Comparison of ENCODE assay signal across 14 mouse cellular contexts in genomic region chrX:11141294-11141693, GRCm38 (mm10).
A peak's percentile ranks its signal among the peaks of the same experiment; 100 is the strongest.
DNase-seq lines count a peak whose midpoint lies in the region; ATAC-seq and TF ChIP-seq lines count a peak whose summit lies in the region.
"Had no signal": no experiment of that assay in that cellular context is flagged by ENCODE, and none has a peak within 500 bp of the region (broad histone marks: within the 10 kb centered on the region; RNA-seq: fewer than 3 reads in every experiment).

No protein-coding gene starts in this region.

- peaks cover 3% of the 10 kb centered on the region for H3K27me3 ChIP-seq in Patski
- H3K27me3 ChIP-seq in hindbrain, embryonic 13.5 days: no peaks in the 10 kb centered on the region
- H3K27me3 ChIP-seq: limb, embryonic 15.5 days had no signal

- TF ChIP-seq CTCF in left cerebral cortex, adult 2 months (IDR thresholded peaks at IDR 0.05): peak; percentile 36
- peak; percentile 60 for TF ChIP-seq CTCF in Patski (IDR thresholded peaks at IDR 0.05)

- ATAC-seq in Patski: no peak
- ATAC-seq in hindbrain, embryonic 13.5 days (ENCODE audit: low FRiP score): no peak
- ATAC-seq: hindbrain, postnatal 0 days had no signal

- DNase-seq in left cerebral cortex, adult 2 months (ENCODE audit: extremely low spot score in 1 of 2, low spot score in 2 of 2): no peak
- no peak for DNase-seq in left cerebral cortex, postnatal 4 days
- DNase-seq in thymus, postnatal 25 days: peak; percentile 11
- DNase-seq in thymus, postnatal 10 days (ENCODE audit: low spot score in 2 of 2): no peak
- no peak for DNase-seq in Patski (ENCODE audit: low read depth, low spot score)
- DNase-seq in thymus, postnatal 4 days: peak; percentile 29
- DNase-seq in neural tube, embryonic 10.5 days (ENCODE audit: extremely low spot score, low spot score): no peak
- DNase-seq: cerebellum, adult 9-10 months; heart, adult 11 months had no signal

- CTCF ChIA-PET in Patski (lab: Charles Lee): interaction anchor here (1.5 kb wide), 1 partner anchor 13 kb away, joined by 3 read pairs; no protein-coding TSS in a partner anchor

- no peaks in the 10 kb centered on the region for H3K36me3 ChIP-seq in hindbrain, embryonic 13.5 days
- H3K36me3 ChIP-seq: forebrain, embryonic 10.5 days; limb, embryonic 15.5 days had no signal

- no peak overlapping the region for H3K4me2 ChIP-seq in hindbrain, embryonic 13.5 days
- H3K4me2 ChIP-seq: limb, embryonic 15.5 days had no signal

- no peak overlapping the region for H3K27ac ChIP-seq in left cerebral cortex, adult 2 months
- H3K27ac ChIP-seq in hindbrain, embryonic 13.5 days: no peak overlapping the region
- H3K27ac ChIP-seq: forebrain, embryonic 10.5 days; hindbrain, postnatal 0 days; limb, embryonic 15.5 days had no signal

- in situ Hi-C loops in Patski (cut with MboI; ENCODE audit: low pct_unique_long_range_greater_than_20kb): no loop called here

- no peak overlapping the region for H3K4me3 ChIP-seq in left cerebral cortex, adult 2 months
- H3K4me3 ChIP-seq in hindbrain, embryonic 13.5 days: no peak overlapping the region
- H3K4me3 ChIP-seq: forebrain, embryonic 10.5 days; limb, embryonic 15.5 days; megakaryocyte, embryonic 14.5 days had no signal

- intact Hi-C loops in left cerebral cortex, adult 2 months (cut with DNase I): no loop called here
- intact Hi-C loops in left cerebral cortex, postnatal 4 days (cut with DNase I): no loop called here

- POLR2A ChIA-PET in Patski (lab: Charles Lee): no interaction called here

- H3K9ac ChIP-seq in hindbrain, embryonic 13.5 days: no peak overlapping the region
- H3K9ac ChIP-seq: limb, embryonic 15.5 days had no signal

- no peaks in the 10 kb centered on the region for H3K9me3 ChIP-seq in hindbrain, embryonic 13.5 days
- H3K9me3 ChIP-seq: forebrain, embryonic 10.5 days; limb, embryonic 15.5 days; megakaryocyte, embryonic 14.5 days had no signal

- 79% methylated on average over 1 of the region's 1 CpGs for WGBS in hindbrain, embryonic 13.5 days

- H3K4me1 ChIP-seq in hindbrain, embryonic 13.5 days (replicated peaks): 0 out of 2 replicates have a peak, but pooled peaks cover 9% of the 10 kb centered on the region
- H3K4me1 ChIP-seq: forebrain, embryonic 10.5 days; limb, embryonic 15.5 days; megakaryocyte, embryonic 14.5 days had no signal

Comparison
In these comparisons a context has a peak if more than half of its experiments do, and no peak if none do; other contexts are left out.
1. DNase-seq: peak in thymus, postnatal 25 days (single experiment) and thymus, postnatal 4 days (single experiment); none in left cerebral cortex, adult 2 months (0 of 2), left cerebral cortex, postnatal 4 days (single experiment), thymus, postnatal 10 days (0 of 2), Patski (single experiment) and neural tube, embryonic 10.5 days (single experiment).